Mouse (Mus musculus): ENCODE measurements around the gene Ddx20. TPM values are rescaled to one million over a fixed set of nuclear protein-coding genes. Genes with fewer than 3 reads are reported as not detected.

Ddx20 gene
- polyA plus RNA-seq, 1 experiment from 2014 or later: 22.4 TPM

GRCm38 (mm10) chr3:105653544-105654380 is 33.6 kb downstream of the Ddx20 start:
- CTCF ChIA-PET: interaction anchor here (0.9 to 3.0 kb wide), 4 partner anchors 9 to 21 kb away, joined by 3 to 10 read pairs (median 3); no protein-coding TSS in a partner anchor
- no peak for ATAC-seq

GRCm38 (mm10) chr3:105648889-105649567 is 38.3 kb downstream of the Ddx20 start:
- DNase-seq (ENCODE audit: low read depth, low spot score): no peak
- H3K27me3 ChIP-seq: peaks cover 4% of the 10 kb centered on the region
- no peak for TF ChIP-seq CTCF (IDR thresholded peaks at IDR 0.05)
- ChIA-PET CTCF (no interaction called here), POLR2A (no interaction called here)
- in situ Hi-C loops (cut with MboI; ENCODE audit: low pct_unique_long_range_greater_than_20kb): no loop called here
- ATAC-seq: no peak

More at GRCm38 (mm10) chr3:105653544-105654380, 33.6 kb downstream of the Ddx20 start:
- no peak for TF ChIP-seq CTCF (IDR thresholded peaks at IDR 0.05)
- DNase-seq (ENCODE audit: low read depth, low spot score): no peak
- in situ Hi-C loops (cut with MboI; ENCODE audit: low pct_unique_long_range_greater_than_20kb): no loop called here
- POLR2A ChIA-PET: interaction anchor here (0.6 to 0.8 kb wide), 2 partner anchors 10 to 200 kb away, joined by 3 to 4 read pairs; no protein-coding TSS in a partner anchor
- peaks cover 10% of the 10 kb centered on the region for H3K27me3 ChIP-seq

- TF ChIP-seq CTCF (IDR thresholded peaks at IDR 0.05): no peak
- ChIA-PET CTCF (interaction anchor here (1.3 kb wide), 1 partner anchor 12 kb away, joined by 3 read pairs; no protein-coding TSS in a partner anchor), POLR2A (interaction anchor here (0.9 kb wide), 1 partner anchor 11 kb away, joined by 3 read pairs; no protein-coding TSS in a partner anchor)
- ATAC-seq: no peak
- DNase-seq (ENCODE audit: low read depth, low spot score): no peak
- peaks cover 7% of the 10 kb centered on the region for H3K27me3 ChIP-seq
- in situ Hi-C loops (cut with MboI; ENCODE audit: low pct_unique_long_range_greater_than_20kb): no loop called here
Observed at GRCm38 (mm10) chr3:105643566-105643965, 43.8 kb downstream of the Ddx20 start.

- POLR2A ChIA-PET: no interaction called here
- in situ Hi-C loops (cut with MboI; ENCODE audit: low pct_unique_long_range_greater_than_20kb): no loop called here
- H3K27me3 ChIP-seq: peaks cover 10% of the 10 kb centered on the region
- ATAC-seq (peak; percentile 38), DNase-seq (ENCODE audit: low read depth, low spot score) (no peak)
- CTCF ChIA-PET: interaction anchor here (1.3 to 2.6 kb wide), 3 partner anchors 10 to 126 kb away, joined by 3 to 10 read pairs (median 3); no protein-coding TSS in a partner anchor
- TF ChIP-seq CTCF (IDR thresholded peaks at IDR 0.05): peak; percentile 56
Observed at GRCm38 (mm10) chr3:105642186-105642585, 45.2 kb downstream of the Ddx20 start.

- ChIA-PET CTCF (interaction anchor here (1.1 kb wide), 1 partner anchor 24 kb away, joined by 4 read pairs; no protein-coding TSS in a partner anchor), POLR2A (interaction anchor here (0.7 kb wide), 1 partner anchor 400 kb away, joined by 6 read pairs; no protein-coding TSS in a partner anchor)
- DNase-seq (ENCODE audit: low read depth, low spot score) (no peak), ATAC-seq (no peak)
- H3K27me3 ChIP-seq: peaks cover 17% of the 10 kb centered on the region
- TF ChIP-seq CTCF (IDR thresholded peaks at IDR 0.05): no peak
- in situ Hi-C loops (cut with MboI; ENCODE audit: low pct_unique_long_range_greater_than_20kb): no loop called here
Observed at GRCm38 (mm10) chr3:105633021-105633420, 54.4 kb downstream of the Ddx20 start.

GRCm38 (mm10) chr3:105632296-105632695 is 55.1 kb downstream of the Ddx20 start:
- ChIA-PET CTCF (no interaction called here), POLR2A (interaction anchor here (0.7 kb wide), 1 partner anchor 401 kb away, joined by 6 read pairs; no protein-coding TSS in a partner anchor)
- in situ Hi-C loops (cut with MboI; ENCODE audit: low pct_unique_long_range_greater_than_20kb): no loop called here
- TF ChIP-seq CTCF (IDR thresholded peaks at IDR 0.05): no peak
- no peak for DNase-seq (ENCODE audit: low read depth, low spot score)
- peaks cover 14% of the 10 kb centered on the region for H3K27me3 ChIP-seq
- ATAC-seq: no peak

Other genes starting within 250 kb of the Ddx20 start
- gene Kcnd3, start 235.2 kb downstream of the Ddx20 start, polyA plus RNA-seq (2021): 8.3 TPM
- 4.4 TPM for gene Inka2, start 17.0 kb upstream of the Ddx20 start, polyA plus RNA-seq (2021)
- gene Rap1a, start 113.8 kb upstream of the Ddx20 start, polyA plus RNA-seq (2021): 165 TPM
- not detected for gene Adora3, start 183.3 kb upstream of the Ddx20 start, polyA plus RNA-seq (2021)
- not detected for gene Tmigd3, start 183.3 kb upstream of the Ddx20 start, polyA plus RNA-seq (2021)
- gene I830077J02Rik, start 245.1 kb upstream of the Ddx20 start, polyA plus RNA-seq (2021): 0.09 TPM

Measured in Patski (cell line).